Mouse (Mus musculus): ENCODE data around the gene Nlk. TPM values are rescaled to one million over a fixed set of nuclear protein-coding genes. Genes with fewer than 3 reads are reported as not detected.

Nlk gene
- polyA plus RNA-seq, 1 experiment = 5.0 TPM

GRCm38 (mm10) chr11:78549491-78549987 lies 147.6 kb downstream of the Nlk start:
- TF ChIP-seq USF1 (IDR thresholded peaks at IDR 0.05; ENCODE audit: low read depth) = no peak
- TF ChIP-seq TCF3 (IDR thresholded peaks at IDR 0.05; ENCODE audit: insufficient read length, low read depth) = no peak
- no peak for TF ChIP-seq E2F4 (IDR thresholded peaks at IDR 0.05; ENCODE audit: insufficient read depth)
- TF ChIP-seq REST (IDR thresholded peaks at IDR 0.05; ENCODE audit: insufficient read depth, insufficient read length) = no peak
- no peak for TF ChIP-seq POLR2A (IDR thresholded peaks at IDR 0.05; ENCODE audit: insufficient read length, low read depth)
- no peak for TF ChIP-seq CEBPB (IDR thresholded peaks at IDR 0.05; ENCODE audit: insufficient read depth, poor library complexity, severe bottlenecking)
- TF ChIP-seq MAX (IDR thresholded peaks at IDR 0.05; ENCODE audit: low read depth) = no peak
- no peak for TF ChIP-seq TCF12 (IDR thresholded peaks at IDR 0.05; ENCODE audit: insufficient read depth, poor library complexity, severe bottlenecking)
- no peak for TF ChIP-seq MYOD1 (IDR thresholded peaks at IDR 0.05; ENCODE audit: control insufficient read depth in 1 of 3, insufficient read length in 2 of 3, low read depth in 2 of 3)
- no peak for TF ChIP-seq MYOG (IDR thresholded peaks at IDR 0.05; ENCODE audit: control insufficient read depth in 1 of 3, insufficient read depth in 1 of 3, insufficient read length in 2 of 3, low read depth in 2 of 3)
- TF ChIP-seq SRF (IDR thresholded peaks at IDR 0.05; ENCODE audit: control insufficient read depth, insufficient read length, low read depth) = no peak
- TF ChIP-seq POLR2AphosphoS2 (IDR thresholded peaks at IDR 0.05; ENCODE audit: insufficient read length, low read depth) = no peak
- Histone ChIP-seq H3K79me2 (ENCODE audit: control insufficient read depth, insufficient read depth) (peaks cover 58% of the 10 kb centered on the region), H3K27me3 (ENCODE audit: control insufficient read depth, insufficient read depth, insufficient read length) (no peaks in the 10 kb centered on the region), H3K4me3 (peak overlapping the region; percentile 63), H3K4me2 (ENCODE audit: low read depth) (peak overlapping the region; percentile 82), H3ac (ENCODE audit: control insufficient read depth, insufficient read length) (peak overlapping the region; percentile 43), H3K36me3 (ENCODE audit: control insufficient read depth, insufficient read depth) (peaks cover 13% of the 10 kb centered on the region)

GRCm38 (mm10) chr11:78547718-78548460 lies 149.3 kb downstream of the Nlk start:
- Histone ChIP-seq H3K4me2 (ENCODE audit: low read depth) (peak overlapping the region; percentile 82), H3K4me3 (peak overlapping the region; percentile 63), H3K27me3 (ENCODE audit: control insufficient read depth, insufficient read depth, insufficient read length) (no peaks in the 10 kb centered on the region), H3ac (ENCODE audit: control insufficient read depth, insufficient read length) (no peak overlapping the region), H3K79me2 (ENCODE audit: control insufficient read depth, insufficient read depth) (peaks cover 72% of the 10 kb centered on the region), H3K36me3 (ENCODE audit: control insufficient read depth, insufficient read depth) (peaks cover 24% of the 10 kb centered on the region)
- TF ChIP-seq E2F4 (IDR thresholded peaks at IDR 0.05; ENCODE audit: insufficient read depth) (no peak), CEBPB (IDR thresholded peaks at IDR 0.05; ENCODE audit: insufficient read depth, poor library complexity, severe bottlenecking) (0 out of 2 replicates have a peak, but pooled peaks have one; percentile 32), POLR2AphosphoS2 (IDR thresholded peaks at IDR 0.05; ENCODE audit: insufficient read length, low read depth) (no peak)

GRCm38 (mm10) chr11:78545181-78545580 lies 152.0 kb downstream of the Nlk start:
- H3K4me3 ChIP-seq = no peak overlapping the region
- H3K36me3 ChIP-seq (ENCODE audit: control insufficient read depth, insufficient read depth) = peaks cover 36% of the 10 kb centered on the region
- no peak for TF ChIP-seq MYOG (IDR thresholded peaks at IDR 0.05; ENCODE audit: control insufficient read depth in 1 of 3, insufficient read depth in 1 of 3, insufficient read length in 2 of 3, low read depth in 2 of 3)
- no peak for TF ChIP-seq TCF12 (IDR thresholded peaks at IDR 0.05; ENCODE audit: insufficient read depth, poor library complexity, severe bottlenecking)
- no peak for TF ChIP-seq TCF3 (IDR thresholded peaks at IDR 0.05; ENCODE audit: insufficient read length, low read depth)
- no peak for TF ChIP-seq POLR2A (IDR thresholded peaks at IDR 0.05; ENCODE audit: insufficient read length, low read depth)
- no peak for TF ChIP-seq SRF (IDR thresholded peaks at IDR 0.05; ENCODE audit: control insufficient read depth, insufficient read length, low read depth)
- TF ChIP-seq POLR2AphosphoS2 (IDR thresholded peaks at IDR 0.05; ENCODE audit: insufficient read length, low read depth) = no peak
- TF ChIP-seq E2F4 (IDR thresholded peaks at IDR 0.05; ENCODE audit: insufficient read depth) = no peak
- TF ChIP-seq REST (IDR thresholded peaks at IDR 0.05; ENCODE audit: insufficient read depth, insufficient read length) = no peak
- no peak for TF ChIP-seq MYOD1 (IDR thresholded peaks at IDR 0.05; ENCODE audit: control insufficient read depth in 1 of 3, insufficient read length in 2 of 3, low read depth in 2 of 3)
- no peak for TF ChIP-seq CEBPB (IDR thresholded peaks at IDR 0.05; ENCODE audit: insufficient read depth, poor library complexity, severe bottlenecking)
- TF ChIP-seq MAX (IDR thresholded peaks at IDR 0.05; ENCODE audit: low read depth) = no peak

GRCm38 (mm10) chr11:78544449-78545111 lies 152.6 kb downstream of the Nlk start:
- no peak overlapping the region for H3ac ChIP-seq (ENCODE audit: control insufficient read depth, insufficient read length)
- H3K4me3 ChIP-seq = no peak overlapping the region
- peaks cover 42% of the 10 kb centered on the region for H3K36me3 ChIP-seq (ENCODE audit: control insufficient read depth, insufficient read depth)
- H3K27me3 ChIP-seq (ENCODE audit: control insufficient read depth, insufficient read depth, insufficient read length) = no peaks in the 10 kb centered on the region
- H3K4me2 ChIP-seq (ENCODE audit: low read depth) = no peak overlapping the region
- peaks cover 68% of the 10 kb centered on the region for H3K79me2 ChIP-seq (ENCODE audit: control insufficient read depth, insufficient read depth)
- TF ChIP-seq E2F4 (IDR thresholded peaks at IDR 0.05; ENCODE audit: insufficient read depth) (no peak), POLR2A (IDR thresholded peaks at IDR 0.05; ENCODE audit: insufficient read length, low read depth) (no peak), POLR2AphosphoS2 (IDR thresholded peaks at IDR 0.05; ENCODE audit: insufficient read length, low read depth) (peak; percentile 48), CEBPB (IDR thresholded peaks at IDR 0.05; ENCODE audit: insufficient read depth, poor library complexity, severe bottlenecking) (no peak), REST (IDR thresholded peaks at IDR 0.05; ENCODE audit: insufficient read depth, insufficient read length) (no peak), MYOG (IDR thresholded peaks at IDR 0.05; ENCODE audit: control insufficient read depth in 1 of 3, insufficient read depth in 1 of 3, insufficient read length in 2 of 3, low read depth in 2 of 3) (no peak), MAX (IDR thresholded peaks at IDR 0.05; ENCODE audit: low read depth) (no peak), MYOD1 (IDR thresholded peaks at IDR 0.05; ENCODE audit: control insufficient read depth in 1 of 3, insufficient read length in 2 of 3, low read depth in 2 of 3) (no peak)

More at GRCm38 (mm10) chr11:78545181-78545580, 152.0 kb downstream of the Nlk start:
- no peak overlapping the region for H3ac ChIP-seq (ENCODE audit: control insufficient read depth, insufficient read length)
- no peaks in the 10 kb centered on the region for H3K27me3 ChIP-seq (ENCODE audit: control insufficient read depth, insufficient read depth, insufficient read length)
- peaks cover 72% of the 10 kb centered on the region for H3K79me2 ChIP-seq (ENCODE audit: control insufficient read depth, insufficient read depth)
- no peak overlapping the region for H3K4me2 ChIP-seq (ENCODE audit: low read depth)
